Mouse (Mus musculus): ENCODE data around the gene Gm4924.

Gene Gm4924

DNA sequence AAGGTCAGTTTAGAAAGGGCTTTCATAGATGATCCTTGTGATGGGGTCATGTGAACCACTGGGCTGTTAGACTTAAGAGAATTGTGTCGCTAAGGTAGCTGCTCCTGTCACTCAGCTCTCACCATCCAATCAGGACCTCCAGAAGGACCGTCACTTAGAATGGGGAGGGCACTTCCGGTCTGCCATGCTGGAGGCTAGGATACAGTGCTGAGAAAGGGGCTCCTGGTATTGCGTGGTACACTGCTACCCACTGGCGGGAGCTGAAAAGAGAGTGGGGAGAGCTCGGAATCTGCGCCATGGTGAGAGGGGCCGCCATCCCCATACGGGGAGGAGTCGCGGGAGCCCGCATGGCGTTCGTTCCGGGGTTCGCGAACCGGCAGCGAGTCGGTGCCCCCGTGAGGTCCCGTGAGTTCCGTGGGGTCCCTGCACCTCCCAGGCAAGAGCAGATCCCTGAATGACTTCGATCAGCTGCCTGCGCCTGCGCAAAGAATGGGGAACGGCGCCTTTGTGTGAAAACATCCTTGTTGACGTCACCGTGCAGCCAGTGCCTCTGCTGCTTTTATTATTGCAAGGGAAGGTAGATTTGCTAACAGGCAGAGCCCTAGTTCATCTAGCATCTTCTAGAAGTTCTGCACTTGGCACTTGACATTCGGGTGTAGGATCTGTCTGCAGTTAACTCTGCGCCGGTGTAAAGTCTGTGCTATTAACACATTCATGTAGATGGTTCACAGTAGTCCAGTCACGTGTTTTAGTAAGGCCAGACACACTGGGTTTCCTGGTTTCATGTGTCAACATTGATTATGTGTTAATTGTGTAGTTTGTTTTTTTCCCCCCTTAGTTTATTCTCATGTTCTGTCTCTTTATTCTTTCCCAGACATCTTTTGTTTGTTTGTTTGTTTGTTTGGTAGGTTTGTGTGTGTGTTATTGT lies at the start of gene Gm4924:
TSS of gene Gm4924 (plus strand) at position 173 of the 928 bp plus-strand sequence.
- peak; percentile 83 to 85 for DNase-seq (ENCODE audit: low spot score in 2 of 2)

DNA sequence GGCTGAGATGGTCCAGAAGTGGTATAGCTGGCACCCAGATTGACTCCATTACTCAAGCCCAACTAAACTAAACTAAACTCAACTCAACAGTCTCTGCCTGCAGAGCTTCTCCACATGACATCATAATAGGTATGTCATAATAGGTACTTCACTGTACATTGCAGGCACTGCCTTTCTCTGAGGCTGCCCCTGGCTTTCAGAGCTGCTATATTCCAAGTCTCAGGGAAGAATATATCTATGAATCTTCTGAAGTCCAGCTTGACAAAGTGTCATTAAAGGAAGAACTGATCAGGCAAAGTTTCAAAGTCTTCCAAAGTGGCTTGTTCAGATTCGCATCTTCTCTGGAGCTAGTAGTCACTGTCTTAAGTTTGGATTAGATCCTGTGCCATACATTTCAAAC lies 37.6 kb upstream of the Gm4924 start, which contains the start of gene 4932415D10Rik:
TSS of gene 4932415D10Rik (minus strand) at position 101 of the 400 bp plus-strand sequence.
- no peak for DNase-seq (ENCODE audit: low spot score in 2 of 2)

DNA sequence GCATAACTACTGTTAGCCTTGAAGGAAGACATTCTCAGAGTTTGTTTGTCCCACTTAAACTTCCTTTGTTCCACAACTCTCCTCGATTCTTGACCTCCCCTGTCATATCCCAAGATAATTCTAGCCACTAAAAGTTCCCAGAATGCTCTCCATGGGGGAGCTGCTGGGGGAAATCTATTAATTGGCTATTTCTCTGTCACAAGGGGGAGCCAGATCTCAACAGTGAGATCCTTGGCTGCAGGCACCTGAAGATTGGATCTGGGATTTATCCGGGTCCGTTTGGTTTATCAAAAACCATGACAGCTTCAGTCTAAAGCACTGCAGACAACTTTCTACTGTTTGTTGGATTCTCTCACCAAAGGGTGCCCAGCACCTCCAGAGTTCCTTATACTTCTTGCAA lies 33.9 kb upstream of the Gm4924 start:
- no peak for DNase-seq (ENCODE audit: low spot score in 2 of 2)

DNA sequence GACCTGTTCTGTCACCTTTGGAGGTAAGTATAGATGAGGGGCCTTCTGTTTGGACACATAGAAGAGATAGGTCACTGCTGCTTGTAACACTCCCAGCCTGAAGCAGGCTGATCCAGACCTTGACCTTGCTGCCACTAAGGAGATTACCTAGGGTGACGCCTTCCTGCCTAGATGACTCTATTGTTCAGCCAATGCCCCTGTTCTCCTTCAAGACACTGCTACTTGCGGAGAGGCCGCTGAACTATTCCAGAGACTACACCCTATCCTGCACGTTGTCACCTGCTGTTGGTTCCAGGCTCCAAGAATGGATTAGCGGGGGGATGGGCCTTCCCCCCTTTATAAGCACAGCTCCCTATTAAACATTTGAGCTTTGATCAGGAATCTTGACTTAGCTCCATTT lies 24.2 kb upstream of the Gm4924 start:
- no peak for DNase-seq (ENCODE audit: low spot score in 2 of 2)

DNA sequence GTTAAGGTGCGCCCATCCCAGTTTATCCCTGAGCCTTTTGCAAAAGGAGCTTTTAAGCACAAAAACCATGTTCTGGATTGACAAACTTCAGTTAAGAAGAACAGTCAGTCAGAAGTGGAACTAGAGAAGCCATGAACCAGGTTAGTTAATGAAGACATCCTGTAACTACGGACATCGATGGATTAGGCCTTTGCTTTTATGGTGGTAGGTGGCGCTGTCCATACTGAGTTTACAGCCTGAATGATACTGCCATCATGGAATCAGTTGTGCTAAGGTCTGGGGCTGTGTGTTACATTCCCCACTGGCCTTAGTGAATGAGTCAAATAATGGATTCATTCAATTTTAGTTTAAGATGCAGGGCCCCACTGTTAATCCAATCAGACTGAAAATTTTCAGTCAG lies 1.3 kb downstream of the Gm4924 start:
- DNase-seq (ENCODE audit: low spot score in 2 of 2) = no peak

DNA sequence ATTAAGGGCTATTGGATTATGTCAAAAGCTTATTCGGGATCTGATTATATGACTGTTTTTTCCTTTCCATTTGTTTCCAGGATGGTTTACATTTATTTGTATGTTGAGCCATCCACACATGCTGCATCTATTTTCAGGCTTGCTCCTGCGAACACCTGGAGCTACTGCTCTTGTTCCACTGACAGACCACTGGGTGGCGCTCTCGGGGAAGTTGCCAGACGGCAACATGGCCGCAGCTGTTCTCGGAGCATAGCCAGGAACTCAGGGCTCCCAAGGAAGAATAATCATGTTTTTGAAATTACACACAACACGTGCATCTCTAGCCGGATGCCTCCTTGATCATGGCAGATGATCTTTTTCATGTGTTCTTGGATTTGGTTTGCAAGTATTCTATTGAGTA lies 7.9 kb downstream of the Gm4924 start:
- no peak for DNase-seq (ENCODE audit: low spot score in 2 of 2)

DNA sequence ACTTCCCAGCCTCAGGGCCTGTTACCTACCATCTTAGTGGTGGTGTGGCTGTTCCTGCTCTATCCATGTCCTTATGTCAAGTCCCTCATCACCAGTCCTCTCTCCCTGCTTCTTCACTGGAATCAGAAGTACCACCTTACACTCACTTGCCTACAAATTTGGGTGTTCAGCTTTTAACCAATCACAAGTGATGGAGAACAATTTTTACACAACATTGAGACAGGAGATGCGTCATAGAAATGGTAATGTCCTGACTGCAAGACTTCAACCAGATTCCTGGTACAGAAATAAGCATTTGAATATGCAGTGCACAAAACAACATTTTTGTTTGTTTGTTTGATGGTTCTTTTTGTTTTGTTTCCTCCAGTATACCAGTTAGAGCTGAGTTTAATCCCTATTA lies 28.9 kb downstream of the Gm4924 start:
- DNase-seq (ENCODE audit: low spot score in 2 of 2) = no peak

DNA sequence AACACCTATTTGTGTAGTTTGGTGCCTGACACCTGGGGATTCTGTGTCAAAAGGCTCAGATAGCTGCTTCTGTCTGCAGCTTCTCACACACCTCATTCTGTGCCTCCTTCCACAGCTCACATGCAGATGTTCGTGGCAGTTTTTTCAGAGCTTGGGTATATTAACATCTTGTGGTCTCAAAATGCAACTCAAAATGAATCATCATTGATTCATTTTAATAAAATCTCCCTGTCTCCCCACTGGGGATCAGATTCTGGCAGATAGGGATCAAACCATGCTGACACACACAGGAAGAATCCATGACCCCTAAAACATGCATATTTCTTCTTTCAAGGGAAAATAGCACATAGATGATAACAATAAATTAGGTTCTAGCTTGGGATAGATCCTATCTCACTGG lies 55.5 kb downstream of the Gm4924 start:
- DNase-seq (ENCODE audit: low spot score in 2 of 2) = no peak

DNA sequence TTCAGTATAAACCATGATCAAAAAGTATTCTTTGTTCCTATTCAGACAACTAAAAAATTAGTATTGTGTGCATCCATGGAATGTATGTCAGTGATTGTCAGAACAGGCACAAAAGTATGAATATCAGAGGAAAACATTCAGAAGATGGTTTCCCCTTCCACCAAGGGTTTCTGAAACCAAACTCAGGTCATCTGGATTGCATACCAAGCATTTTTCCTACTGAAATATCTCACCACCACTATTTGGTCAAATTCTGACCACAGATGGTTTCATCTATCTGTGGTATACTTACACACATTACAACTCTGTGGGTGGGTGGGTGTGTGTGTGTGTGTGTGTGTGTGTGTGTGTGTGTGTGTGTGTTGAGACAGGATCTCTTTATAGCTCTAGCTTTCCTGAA lies 69.6 kb downstream of the Gm4924 start:
- DNase-seq (ENCODE audit: low spot score in 2 of 2) = no peak

Data from thymus, postnatal 10 days (tissue).